Mouse (Mus musculus) neural tube, embryonic 11.5 days (tissue): ENCODE measurements at regions not wholly inside any gene's neighbourhood (a gene's known extent, or its start where the extent isn't known, plus 50 kb on each side); places are given as distances from the start of the nearest gene placed in this dataset.
"Not testable (repeated sequence)": the region's sequence is repeated elsewhere in the genome, so short reads cannot be mapped to it uniquely, and the experiment has no call there.

Experiments used
- ATAC-seq: fragments of 200-750 bp; cut with Nextera tagmentation; 2 replicates; pipeline ENCODE4 v1.8.0; 2017; ENCODE audit warnings: moderate number of reproducible peaks, mild to moderate bottlenecking, moderate TSS enrichment, moderate library complexity; ENCODE audit not compliant: insufficient read depth, low FRiP score, low TSS enrichment
- DNase-seq: peaks from one replicate; pipeline ENCODE4 v3.0.0-alpha.2; 2015; ENCODE audit warnings: low spot score
- H3K27ac ChIP-seq: fragments of 300-500 bp; sonication (generic); 2 replicates; pipeline ENCODE4 v1.5.1; 2014; ENCODE audit warnings: low read depth, mild to moderate bottlenecking, low read length
- H3K27me3 ChIP-seq: fragments of 300-500 bp; sonication (generic); 2 replicates; pipeline ENCODE4 v1.6.1; 2014; ENCODE audit warnings: mild to moderate bottlenecking, low read length, mixed read lengths; ENCODE audit not compliant: control insufficient read depth, insufficient read depth
- H3K36me3 ChIP-seq: fragments of 300-500 bp; sonication (generic); 2 replicates; pipeline ENCODE4 v1.6.1; 2014; ENCODE audit warnings: mild to moderate bottlenecking, low read length, moderate library complexity, mixed read lengths; ENCODE audit not compliant: control insufficient read depth, insufficient read depth
- H3K4me1 ChIP-seq: fragments of 300-500 bp; sonication (generic); 2 replicates; pipeline ENCODE4 v1.6.1; 2014; ENCODE audit warnings: low read length, mixed read lengths; ENCODE audit not compliant: control insufficient read depth, insufficient read depth
- H3K4me2 ChIP-seq: fragments of 300-500 bp; sonication (generic); 2 replicates; pipeline ENCODE4 v1.6.1; 2014; ENCODE audit warnings: low read depth, mild to moderate bottlenecking, moderate library complexity
- H3K4me3 ChIP-seq: fragments of 300-500 bp; sonication (generic); 2 replicates; pipeline ENCODE4 v1.5.1; 2014; ENCODE audit warnings: low read depth, low read length
- H3K9ac ChIP-seq: fragments of 300-500 bp; sonication (generic); 2 replicates; pipeline ENCODE4 v1.6.1; 2014; ENCODE audit warnings: mild to moderate bottlenecking, low read length
- H3K9me3 ChIP-seq: fragments of 300-500 bp; sonication (generic); 2 replicates; pipeline ENCODE4 v1.6.1; 2016; ENCODE audit warnings: low read length; ENCODE audit not compliant: control insufficient read depth
- WGBS: fragments of 180-500 bp; shearing (Covaris S2); extraction: QIAGEN DNeasy Blood & Tissue Kit; methylation state at CpG from one replicate; pipeline ENCODE4 v1.1.7; 2014; 5-methylcytosine and 5-hydroxymethylcytosine counted together

GRCm38 (mm10) chr9:85637274-85637673, 111.9 kb downstream of the Ibtk start:
- H3K9ac ChIP-seq: no peak overlapping the region
- 89% methylated on average over 3 of the region's 3 CpGs for WGBS
- no peak for ATAC-seq

DNA sequence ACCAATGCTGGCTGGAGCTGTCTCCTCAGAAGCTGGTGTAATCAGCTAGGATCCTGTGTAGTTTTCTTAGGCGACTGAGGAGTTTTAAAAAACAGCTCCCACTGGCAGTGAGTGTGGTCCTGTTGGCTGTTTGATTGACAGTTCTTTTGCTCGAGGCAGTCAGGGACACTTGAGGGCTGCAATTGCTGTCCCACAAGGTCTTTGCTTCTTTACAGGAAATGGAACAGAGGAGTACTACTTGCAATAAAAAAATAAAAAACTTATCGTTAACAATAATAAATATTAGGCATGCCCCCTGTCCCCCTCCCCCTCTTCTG, 113.0 kb downstream of the Ibtk start:
- no peaks in the 10 kb centered on the region for H3K36me3 ChIP-seq
- DNase-seq (no peak), ATAC-seq (no peak)
- WGBS: 79% methylated on average over 3 of the region's 3 CpGs
- no peaks in the 10 kb centered on the region for H3K4me1 ChIP-seq
- no peak overlapping the region for H3K4me2 ChIP-seq
- no peak overlapping the region for H3K9ac ChIP-seq
- H3K27ac ChIP-seq: no peak overlapping the region
- no peaks in the 10 kb centered on the region for H3K27me3 ChIP-seq
- H3K4me3 ChIP-seq: no peak overlapping the region
- H3K9me3 ChIP-seq: no peaks in the 10 kb centered on the region

More at GRCm38 (mm10) chr9:85637274-85637673, 111.9 kb downstream of the Ibtk start:
- Histone ChIP-seq H3K4me3 (no peak overlapping the region), H3K9me3 (no peaks in the 10 kb centered on the region), H3K36me3 (no peaks in the 10 kb centered on the region), H3K27ac (no peak overlapping the region), H3K4me2 (no peak overlapping the region), H3K4me1 (no peaks in the 10 kb centered on the region), H3K27me3 (no peaks in the 10 kb centered on the region)
- no peak for DNase-seq

- 91% methylated on average over 12 of the region's 12 CpGs for WGBS
- no peak overlapping the region for H3K4me3 ChIP-seq
- no peaks in the 10 kb centered on the region for H3K4me1 ChIP-seq
- no peak overlapping the region for H3K4me2 ChIP-seq
- H3K9me3 ChIP-seq: no peaks in the 10 kb centered on the region
- H3K27ac ChIP-seq: no peak overlapping the region
- ATAC-seq (no peak), DNase-seq (no peak)
- no peaks in the 10 kb centered on the region for H3K36me3 ChIP-seq
- H3K27me3 ChIP-seq: no peaks in the 10 kb centered on the region
- H3K9ac ChIP-seq: no peak overlapping the region
These were observed 113.5 kb downstream of the Ibtk start for GRCm38 (mm10) chr9:85635438-85636130.

DNA sequence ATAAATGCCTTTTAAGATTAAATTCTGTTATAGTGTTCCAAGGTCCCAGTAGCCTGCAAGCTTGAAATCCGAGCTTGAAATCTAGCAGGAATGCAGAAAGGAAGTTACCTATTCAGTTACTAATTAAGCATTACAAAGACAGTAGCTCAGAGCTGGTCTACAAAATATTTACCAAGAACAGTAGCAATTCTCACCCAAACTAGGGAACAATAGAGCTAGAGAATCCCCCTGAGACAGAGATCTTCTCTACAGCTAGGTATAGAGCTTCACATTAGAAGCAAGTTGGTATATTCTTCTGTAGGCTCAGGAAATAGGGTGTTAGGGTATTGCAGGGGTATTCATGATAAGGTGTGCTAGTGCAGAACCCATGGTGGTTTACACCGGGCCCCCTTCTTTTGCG, 114.3 kb downstream of the Ibtk start:
- H3K9me3 ChIP-seq, ATAC-seq, H3K4me2 ChIP-seq, H3K27ac ChIP-seq, H3K36me3 ChIP-seq, H3K27me3 ChIP-seq, H3K4me3 ChIP-seq, DNase-seq, H3K4me1 ChIP-seq, H3K9ac ChIP-seq: not testable (repeated sequence)
- WGBS: 87% methylated on average over 3 of the region's 3 CpGs

GRCm38 (mm10) chr9:85617972-85618371, 131.2 kb downstream of the Ibtk start:
- Histone ChIP-seq H3K27ac (no peak overlapping the region), H3K4me3 (no peak overlapping the region), H3K27me3 (no peaks in the 10 kb centered on the region), H3K4me1 (no peaks in the 10 kb centered on the region), H3K9ac (no peak overlapping the region), H3K36me3 (no peaks in the 10 kb centered on the region), H3K9me3 (no peaks in the 10 kb centered on the region), H3K4me2 (no peak overlapping the region)
- 89% methylated on average over 3 of the region's 3 CpGs for WGBS
- no peak for DNase-seq
- no peak for ATAC-seq

DNA sequence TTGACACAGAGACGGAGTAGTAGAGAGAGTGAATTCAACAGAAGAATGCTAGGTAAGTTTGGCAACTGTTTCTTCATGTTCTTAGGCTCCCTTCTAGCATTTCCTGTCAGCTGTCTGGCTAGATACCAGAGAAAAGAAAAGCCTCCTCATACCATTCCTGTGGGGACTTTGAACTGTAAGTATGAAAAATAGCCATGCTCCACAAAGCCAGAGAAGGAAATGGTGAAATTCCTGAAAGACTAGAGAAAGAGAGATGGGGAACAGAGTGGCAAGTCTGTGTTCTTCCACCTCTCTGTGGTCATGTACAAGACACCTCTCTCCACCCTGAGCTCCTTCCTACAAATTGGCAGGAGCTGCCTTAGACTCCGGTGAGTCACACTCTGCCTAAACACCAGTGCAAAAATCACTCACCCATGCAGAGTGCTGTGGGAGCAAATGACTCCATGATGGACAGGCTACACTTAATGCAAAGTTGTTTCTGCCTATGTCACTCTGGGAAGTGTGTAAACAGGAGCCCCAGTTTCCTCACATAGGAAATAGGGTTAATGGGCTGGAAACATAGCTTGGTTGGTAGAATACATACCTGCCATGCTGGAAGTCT, 131.9 kb downstream of the Ibtk start:
- Histone ChIP-seq H3K36me3 (no peaks in the 10 kb centered on the region), H3K9ac (no peak overlapping the region), H3K4me3 (no peak overlapping the region), H3K4me2 (no peak overlapping the region), H3K27ac (no peak overlapping the region), H3K27me3 (no peaks in the 10 kb centered on the region), H3K4me1 (no peaks in the 10 kb centered on the region), H3K9me3 (no peaks in the 10 kb centered on the region)
- no peak for ATAC-seq
- DNase-seq: no peak
- WGBS: 86% methylated on average over 2 of the region's 2 CpGs

- no peak overlapping the region for H3K4me2 ChIP-seq
- ATAC-seq: no peak
These were observed 132.8 kb downstream of the Ibtk start for GRCm38 (mm10) chr9:85616266-85616869.

GRCm38 (mm10) chr9:85609152-85609551, 140.0 kb downstream of the Ibtk start:
- DNase-seq: no peak
- Histone ChIP-seq H3K36me3 (no peaks in the 10 kb centered on the region), H3K27me3 (no peaks in the 10 kb centered on the region), H3K4me2 (no peak overlapping the region), H3K4me1 (no peaks in the 10 kb centered on the region), H3K9ac (no peak overlapping the region), H3K4me3 (no peak overlapping the region), H3K9me3 (no peaks in the 10 kb centered on the region), H3K27ac (no peak overlapping the region)
- WGBS: 90% methylated on average over 3 of the region's 3 CpGs
- no peak for ATAC-seq

More at GRCm38 (mm10) chr9:85616266-85616869, 132.8 kb downstream of the Ibtk start:
- Histone ChIP-seq H3K4me1 (no peaks in the 10 kb centered on the region), H3K27me3 (no peaks in the 10 kb centered on the region), H3K4me3 (no peak overlapping the region), H3K27ac (no peak overlapping the region), H3K9ac (no peak overlapping the region), H3K9me3 (no peaks in the 10 kb centered on the region), H3K36me3 (no peaks in the 10 kb centered on the region)
- WGBS: 84% methylated on average over 12 of the region's 12 CpGs
- DNase-seq: no peak

GRCm38 (mm10) chr9:85596959-85597358, 152.2 kb downstream of the Ibtk start:
- no peaks in the 10 kb centered on the region for H3K27me3 ChIP-seq
- DNase-seq (peak; percentile 23), ATAC-seq (no peak)
- H3K4me2 ChIP-seq: no peak overlapping the region
- WGBS: 36% methylated on average over 2 of the region's 2 CpGs
- H3K4me1 ChIP-seq: no peaks in the 10 kb centered on the region
- H3K9me3 ChIP-seq: no peaks in the 10 kb centered on the region
- H3K4me3 ChIP-seq: no peak overlapping the region
- H3K9ac ChIP-seq: no peak overlapping the region
- H3K36me3 ChIP-seq: no peaks in the 10 kb centered on the region
- no peak overlapping the region for H3K27ac ChIP-seq
